Mouse (Mus musculus) hindbrain, embryonic 13.5 days (tissue): ENCODE results near the gene Cdyl. TPM values are rescaled to one million over a fixed set of nuclear protein-coding genes. Genes with fewer than 3 reads are reported as not detected.
A peak's percentile ranks its signal among the peaks of the same experiment; 100 is the strongest.

Experiments used
- ATAC-seq: fragments of 200-750 bp; cut with Nextera tagmentation; 2 replicates; pipeline ENCODE4 v1.8.0; 2017; ENCODE audit warnings: moderate TSS enrichment; ENCODE audit not compliant: low FRiP score
- H3K27ac ChIP-seq: fragments of 300-500 bp; sonication (generic); 2 replicates; pipeline ENCODE4 v1.5.1; 2015; ENCODE audit warnings: inconsistent platforms, mild to moderate bottlenecking, moderate library complexity
- H3K27me3 ChIP-seq: fragments of 300-500 bp; sonication (generic); 2 replicates; pipeline ENCODE4 v1.6.1; 2015; ENCODE audit warnings: mild to moderate bottlenecking, inconsistent platforms
- H3K36me3 ChIP-seq: fragments of 300-500 bp; sonication (generic); 2 replicates; pipeline ENCODE4 v1.6.1; 2015; ENCODE audit warnings: mild to moderate bottlenecking, inconsistent platforms
- H3K4me1 ChIP-seq: fragments of 300-500 bp; sonication (generic); replicated peaks from 2 replicates; pipeline ENCODE4 v1.6.1; 2015; ENCODE audit warnings: inconsistent platforms
- H3K4me2 ChIP-seq: fragments of 300-500 bp; sonication (generic); 2 replicates; pipeline ENCODE4 v1.6.1; 2015; ENCODE audit warnings: inconsistent platforms, mild to moderate bottlenecking, moderate library complexity
- H3K4me3 ChIP-seq: fragments of 300-500 bp; sonication (generic); 2 replicates; pipeline ENCODE4 v1.5.1; 2015; ENCODE audit warnings: mild to moderate bottlenecking, inconsistent platforms
- H3K9ac ChIP-seq: fragments of 300-500 bp; sonication (generic); 2 replicates; pipeline ENCODE4 v1.6.1; 2015; ENCODE audit warnings: mild to moderate bottlenecking, inconsistent platforms
- H3K9me3 ChIP-seq: fragments of 300-500 bp; sonication (generic); 2 replicates; pipeline ENCODE4 v1.6.1; 2016; ENCODE audit warnings: inconsistent platforms
- WGBS: fragments of 180-500 bp; shearing (Covaris S2); methylation state at CpG from one replicate; pipeline ENCODE4 v1.1.7; 2015; 5-methylcytosine and 5-hydroxymethylcytosine counted together
- polyA plus RNA-seq: library from polyadenylated mRNA; unstranded; fragments of >200 nt; fragmentation: Nextera tagmentation; extraction: Ambion mirVana; gene quantifications from 2 replicates; pipeline ENCODE4 v1.2.1, GENCODE M21; 2015

The Cdyl gene
- polyA plus RNA-seq, 1 experiment from 2014 or later = 5.8 TPM

DNA sequence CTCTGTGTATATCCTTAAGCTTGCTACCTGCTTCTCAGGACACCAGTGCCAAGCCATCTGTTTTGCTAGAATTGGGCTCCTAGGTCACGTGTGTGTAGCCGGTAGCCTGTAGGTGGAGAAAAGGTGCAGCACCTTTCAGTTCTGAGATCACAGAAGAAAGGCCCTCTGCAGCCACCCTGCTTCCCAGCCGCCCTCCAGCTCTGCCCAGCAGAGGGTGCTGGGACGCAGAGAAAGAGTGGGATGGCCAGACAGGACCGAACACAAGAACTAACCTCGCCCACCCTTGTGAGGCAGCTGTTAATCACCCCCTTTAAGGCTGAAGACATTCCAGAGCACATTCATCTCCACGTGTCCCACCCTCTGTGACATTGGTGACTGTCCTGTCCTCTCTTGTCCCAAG is 114.1 kb downstream of the Cdyl start:
- Histone ChIP-seq H3K27ac (no peak overlapping the region), H3K4me2 (no peak overlapping the region), H3K36me3 (no peaks in the 10 kb centered on the region), H3K4me1 (no peaks in the 10 kb centered on the region), H3K9ac (no peak overlapping the region), H3K27me3 (no peaks in the 10 kb centered on the region), H3K9me3 (no peaks in the 10 kb centered on the region), H3K4me3 (no peak overlapping the region)
- no peak for ATAC-seq
- 56% methylated on average over 7 of the region's 7 CpGs for WGBS

DNA sequence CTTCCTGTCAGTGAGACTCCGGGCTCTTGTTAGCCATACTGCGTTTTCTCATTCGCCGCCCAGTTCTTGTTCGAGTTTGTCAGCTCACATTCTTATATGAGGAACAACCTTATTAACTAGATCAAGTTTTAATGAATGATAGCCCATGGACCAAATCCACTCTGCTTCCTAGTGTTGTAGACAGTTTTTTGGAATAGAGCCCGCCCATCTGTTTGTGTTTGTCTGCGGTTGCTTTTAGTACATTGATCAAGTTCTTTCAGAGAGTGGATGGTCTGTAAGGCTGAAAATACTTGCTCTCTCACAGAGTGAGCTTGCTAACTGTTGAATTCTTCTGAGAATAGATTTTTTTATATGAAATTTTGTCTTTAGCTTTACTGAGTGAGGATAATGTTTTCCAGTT is 116.5 kb downstream of the Cdyl start:
- Histone ChIP-seq H3K27ac (no peak overlapping the region), H3K9ac (no peak overlapping the region), H3K4me3 (no peak overlapping the region), H3K9me3 (no peaks in the 10 kb centered on the region), H3K36me3 (no peaks in the 10 kb centered on the region), H3K4me1 (no peaks in the 10 kb centered on the region), H3K27me3 (no peaks in the 10 kb centered on the region), H3K4me2 (no peak overlapping the region)
- ATAC-seq = no peak
- 95% methylated on average over 7 of the region's 7 CpGs for WGBS

DNA sequence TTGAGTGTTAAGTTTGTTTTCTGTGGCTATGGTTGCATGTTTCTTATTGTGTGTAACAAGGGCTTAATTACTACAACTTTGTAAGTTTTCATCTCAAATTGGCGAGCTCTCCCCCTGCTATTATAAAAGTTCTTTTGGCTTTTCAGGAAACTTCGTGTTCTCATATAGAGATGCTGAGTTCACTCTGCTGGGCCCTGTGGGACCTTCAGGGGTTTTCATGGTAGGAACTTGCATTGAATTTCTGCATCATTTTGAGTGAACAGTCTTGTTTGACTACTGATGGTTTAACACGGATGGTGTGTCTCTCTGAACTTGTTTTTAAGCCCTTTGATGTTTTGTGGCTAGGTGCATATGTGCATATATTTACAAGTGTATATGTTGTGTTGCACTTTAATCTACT is 121.1 kb downstream of the Cdyl start:
- H3K4me1 ChIP-seq = no peaks in the 10 kb centered on the region
- no peak overlapping the region for H3K4me3 ChIP-seq
- WGBS = 81% methylated on average over 3 of the region's 3 CpGs
- no peak for ATAC-seq
- H3K27ac ChIP-seq = no peak overlapping the region
- H3K9me3 ChIP-seq = no peaks in the 10 kb centered on the region
- H3K27me3 ChIP-seq = no peaks in the 10 kb centered on the region
- no peaks in the 10 kb centered on the region for H3K36me3 ChIP-seq
- no peak overlapping the region for H3K4me2 ChIP-seq
- no peak overlapping the region for H3K9ac ChIP-seq

GRCm38 (mm10) chr13:35781755-35782154 is 122.1 kb downstream of the Cdyl start:
- H3K9me3 ChIP-seq = no peaks in the 10 kb centered on the region

DNA sequence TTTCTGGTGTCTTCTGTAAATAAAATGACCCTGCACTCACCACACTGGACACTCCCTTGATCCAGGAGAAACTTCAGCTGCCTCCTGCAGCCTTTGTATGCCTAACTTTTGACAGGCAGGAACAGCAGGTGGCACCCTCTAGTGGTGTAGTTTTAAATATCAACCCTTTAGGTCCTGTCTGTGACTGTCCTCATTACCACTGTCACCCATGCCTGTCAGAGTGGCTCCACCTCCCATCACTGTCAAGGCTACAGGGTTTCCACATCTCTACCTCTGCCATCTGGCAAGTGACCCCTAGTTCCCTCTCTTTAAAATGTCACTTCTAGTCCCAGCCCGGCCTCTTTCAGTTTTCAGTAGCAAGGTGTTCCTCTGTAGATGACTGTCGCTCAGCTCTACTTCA is 123.3 kb downstream of the Cdyl start:
- H3K4me2 ChIP-seq = no peak overlapping the region
- no peaks in the 10 kb centered on the region for H3K36me3 ChIP-seq
- ATAC-seq = 0 out of 2 replicates have a peak, but pooled peaks have one; percentile 49
- H3K27ac ChIP-seq = no peak overlapping the region
- H3K27me3 ChIP-seq = no peaks in the 10 kb centered on the region
- H3K4me1 ChIP-seq = no peaks in the 10 kb centered on the region; the same call in 1 of the 2 replicates
- WGBS = 88% methylated on average over 2 of the region's 2 CpGs
- no peaks in the 10 kb centered on the region for H3K9me3 ChIP-seq
- no peak overlapping the region for H3K4me3 ChIP-seq
- H3K9ac ChIP-seq = no peak overlapping the region

More at GRCm38 (mm10) chr13:35781755-35782154, 122.1 kb downstream of the Cdyl start:
- ATAC-seq = no peak
- H3K4me2 ChIP-seq = no peak overlapping the region
- 84% methylated on average over 3 of the region's 3 CpGs for whole genome bisulfite sequencing
- H3K36me3 ChIP-seq = no peaks in the 10 kb centered on the region
- H3K4me1 ChIP-seq = no peaks in the 10 kb centered on the region; the same call in 1 of the 2 replicates
- H3K27ac ChIP-seq = no peak overlapping the region
- no peak overlapping the region for H3K9ac ChIP-seq
- no peaks in the 10 kb centered on the region for H3K27me3 ChIP-seq
- H3K4me3 ChIP-seq = no peak overlapping the region

DNA sequence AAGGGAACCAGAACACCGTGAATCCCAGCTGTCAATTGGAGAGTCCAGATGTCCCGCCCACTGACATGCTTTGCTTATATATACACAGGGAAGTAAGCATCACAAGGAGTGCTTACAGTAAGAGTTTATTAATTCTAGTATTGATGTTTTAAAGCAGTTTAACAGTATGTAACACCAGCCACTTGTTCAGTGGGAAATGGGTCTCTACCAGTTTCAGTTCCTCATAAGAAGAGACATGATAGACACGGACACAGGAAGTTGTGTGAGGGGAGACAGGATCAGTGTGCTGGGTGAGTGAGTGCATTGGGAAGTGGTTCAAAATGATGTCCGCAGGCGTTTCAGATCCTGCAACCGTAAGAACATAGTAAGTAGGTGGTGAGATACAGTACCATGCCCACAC is 123.9 kb downstream of the Cdyl start:
- WGBS = 88% methylated on average over 6 of the region's 6 CpGs
- Histone ChIP-seq H3K9me3 (no peaks in the 10 kb centered on the region), H3K27me3 (no peaks in the 10 kb centered on the region), H3K36me3 (no peaks in the 10 kb centered on the region), H3K4me2 (no peak overlapping the region), H3K9ac (no peak overlapping the region), H3K4me3 (no peak overlapping the region), H3K27ac (no peak overlapping the region), H3K4me1 (no peaks in the 10 kb centered on the region; the same call in 1 of the 2 replicates)
- ATAC-seq = no peak

GRCm38 (mm10) chr13:35784281-35784680 is 124.6 kb downstream of the Cdyl start:
- no peaks in the 10 kb centered on the region for H3K27me3 ChIP-seq
- no peak overlapping the region for H3K4me2 ChIP-seq
- H3K9me3 ChIP-seq = no peaks in the 10 kb centered on the region
- H3K9ac ChIP-seq = no peak overlapping the region
- H3K4me3 ChIP-seq = no peak overlapping the region
- peaks cover 3% of the 10 kb centered on the region for H3K4me1 ChIP-seq
- WGBS = 86% methylated on average over 4 of the region's 4 CpGs
- H3K27ac ChIP-seq = no peak overlapping the region
- H3K36me3 ChIP-seq = no peaks in the 10 kb centered on the region
- ATAC-seq = no peak

GRCm38 (mm10) chr13:35785330-35785939 is 125.8 kb downstream of the Cdyl start:
- WGBS = 76% methylated on average over 5 of the region's 5 CpGs
- H3K4me3 ChIP-seq = no peak overlapping the region
- H3K9ac ChIP-seq = no peak overlapping the region
- no peaks in the 10 kb centered on the region for H3K36me3 ChIP-seq
- ATAC-seq = no peak
- peaks cover 10% of the 10 kb centered on the region for H3K4me1 ChIP-seq
- no peak overlapping the region for H3K27ac ChIP-seq
- no peak overlapping the region for H3K4me2 ChIP-seq
- no peaks in the 10 kb centered on the region for H3K9me3 ChIP-seq
- no peaks in the 10 kb centered on the region for H3K27me3 ChIP-seq

DNA sequence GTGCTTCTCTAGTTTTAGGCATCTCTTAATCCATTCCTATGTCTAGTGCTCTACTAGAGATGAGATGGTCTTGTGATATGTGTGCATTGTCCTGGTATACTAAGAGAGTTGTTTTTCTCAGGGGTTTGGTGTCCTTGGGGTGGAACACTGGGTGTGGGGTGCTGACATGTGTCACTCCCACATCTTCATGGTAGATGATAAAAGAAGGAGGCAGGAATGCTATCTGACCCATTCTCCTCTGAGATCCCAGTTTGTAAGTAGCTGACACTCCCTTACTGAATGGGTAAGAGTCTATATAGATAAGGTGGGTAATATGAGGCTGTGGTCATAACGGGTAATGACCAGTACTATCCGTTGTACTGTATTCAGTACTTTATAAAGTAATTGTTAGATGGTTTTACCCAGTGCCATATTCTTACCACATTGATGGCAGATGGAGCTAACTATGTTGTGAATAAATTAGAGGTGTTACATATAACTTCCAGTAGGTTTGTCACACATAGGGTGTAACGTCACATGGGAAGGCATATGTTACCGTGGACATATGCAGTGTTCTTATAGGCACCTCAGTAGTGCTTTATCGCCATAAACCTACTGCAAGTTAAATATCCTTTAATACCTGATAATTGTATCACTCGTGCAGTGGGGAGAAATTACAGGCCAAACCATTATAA is 127.2 kb downstream of the Cdyl start:
- Histone ChIP-seq H3K27ac (no peak overlapping the region), H3K4me3 (no peak overlapping the region), H3K9me3 (no peaks in the 10 kb centered on the region), H3K4me1 (peaks cover 16% of the 10 kb centered on the region), H3K4me2 (no peak overlapping the region), H3K9ac (no peak overlapping the region), H3K27me3 (no peaks in the 10 kb centered on the region), H3K36me3 (no peaks in the 10 kb centered on the region)
- ATAC-seq = no peak
- 91% methylated on average over 6 of the region's 6 CpGs for WGBS

DNA sequence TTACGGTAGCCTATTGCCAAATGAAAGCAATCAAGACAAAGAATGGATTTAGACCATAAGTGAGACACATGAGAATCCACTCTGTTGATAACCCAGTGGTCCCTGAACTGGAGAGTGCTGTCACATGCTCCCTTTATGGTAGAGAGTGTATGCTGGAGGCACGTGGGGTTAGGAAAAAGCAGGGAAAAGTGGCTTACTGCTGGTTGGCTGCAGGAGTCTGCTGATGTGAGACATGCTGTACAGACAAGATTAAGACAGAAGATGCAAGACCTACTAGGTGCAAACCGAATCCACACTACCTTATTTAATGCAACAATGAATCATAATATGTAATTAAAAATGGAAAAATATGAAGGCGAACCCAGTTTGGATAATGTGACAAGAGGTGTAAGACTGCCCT is 129.9 kb downstream of the Cdyl start:
- Histone ChIP-seq H3K4me2 (no peak overlapping the region), H3K4me3 (no peak overlapping the region), H3K27me3 (no peaks in the 10 kb centered on the region), H3K4me1 (peaks cover 19% of the 10 kb centered on the region), H3K27ac (no peak overlapping the region), H3K9ac (no peak overlapping the region), H3K36me3 (no peaks in the 10 kb centered on the region), H3K9me3 (no peaks in the 10 kb centered on the region)
- 79% methylated on average over 4 of the region's 4 CpGs for WGBS
- no peak for ATAC-seq

- H3K27ac ChIP-seq = no peak overlapping the region
- WGBS = 65% methylated on average over 4 of the region's 4 CpGs
- H3K4me3 ChIP-seq = no peak overlapping the region
- no peak overlapping the region for H3K4me2 ChIP-seq
- peaks cover 19% of the 10 kb centered on the region for H3K4me1 ChIP-seq
- ATAC-seq = no peak
- H3K9me3 ChIP-seq = no peaks in the 10 kb centered on the region
- no peak overlapping the region for H3K9ac ChIP-seq
- H3K27me3 ChIP-seq = no peaks in the 10 kb centered on the region
- no peaks in the 10 kb centered on the region for H3K36me3 ChIP-seq
Observed at GRCm38 (mm10) chr13:35790431-35790830, 130.8 kb downstream of the Cdyl start.

DNA sequence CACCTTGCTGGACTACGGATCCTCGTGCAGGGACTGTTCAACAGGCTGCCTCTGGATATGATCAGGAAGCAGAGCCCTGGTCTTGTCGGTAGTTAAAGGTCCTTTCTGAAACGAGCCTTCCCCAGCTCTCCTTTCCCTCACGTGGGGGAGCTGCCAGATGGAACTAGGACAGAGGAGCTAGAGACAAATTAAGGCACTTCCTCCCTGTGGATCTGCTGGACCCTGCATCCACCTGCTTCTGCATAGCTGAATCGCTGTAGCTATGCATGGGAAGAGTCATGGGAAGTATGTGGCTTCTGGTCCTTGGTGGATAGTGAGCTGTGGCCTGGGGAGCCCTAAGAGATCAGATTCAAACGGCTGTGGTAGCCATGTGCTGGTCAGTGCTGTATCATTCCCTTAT is 134.7 kb downstream of the Cdyl start:
- no peak overlapping the region for H3K4me2 ChIP-seq
- H3K9ac ChIP-seq = no peak overlapping the region
- no peaks in the 10 kb centered on the region for H3K27me3 ChIP-seq
- peaks cover 26% of the 10 kb centered on the region; the same call in 1 of the 2 replicates for H3K4me1 ChIP-seq
- H3K36me3 ChIP-seq = no peaks in the 10 kb centered on the region
- ATAC-seq = no peak
- no peaks in the 10 kb centered on the region for H3K9me3 ChIP-seq
- WGBS = 74% methylated on average over 7 of the region's 7 CpGs
- no peak overlapping the region for H3K27ac ChIP-seq
- H3K4me3 ChIP-seq = no peak overlapping the region

DNA sequence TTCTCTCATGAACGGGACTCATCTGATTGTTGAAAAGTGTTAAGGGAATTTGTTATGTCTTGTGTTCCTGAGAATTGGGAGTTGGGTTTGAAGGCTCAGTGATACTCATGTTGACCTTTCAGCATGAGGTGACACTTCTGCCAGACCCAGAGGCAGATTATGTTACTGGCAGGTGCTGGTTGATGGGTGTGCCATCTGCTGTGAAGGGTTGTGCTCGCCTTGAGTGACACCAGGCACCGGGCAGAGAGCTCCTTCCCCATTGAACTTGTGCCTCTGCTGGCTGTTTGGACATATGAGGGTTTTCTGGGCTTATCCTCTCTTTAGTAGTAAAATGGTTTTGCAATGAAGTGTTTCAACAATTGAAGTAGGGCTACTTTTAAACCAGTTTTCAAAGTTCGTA is 135.1 kb downstream of the Cdyl start:
- Histone ChIP-seq H3K9ac (no peak overlapping the region), H3K27me3 (no peaks in the 10 kb centered on the region), H3K36me3 (no peaks in the 10 kb centered on the region), H3K4me2 (no peak overlapping the region), H3K4me3 (no peak overlapping the region), H3K4me1 (peaks cover 25% of the 10 kb centered on the region; the same call in 1 of the 2 replicates), H3K9me3 (no peaks in the 10 kb centered on the region), H3K27ac (no peak overlapping the region)
- 85% methylated on average over 4 of the region's 4 CpGs for WGBS
- ATAC-seq = no peak
